ENCODE assay signal across 12 mouse cellular contexts in the genomic region with DNA sequence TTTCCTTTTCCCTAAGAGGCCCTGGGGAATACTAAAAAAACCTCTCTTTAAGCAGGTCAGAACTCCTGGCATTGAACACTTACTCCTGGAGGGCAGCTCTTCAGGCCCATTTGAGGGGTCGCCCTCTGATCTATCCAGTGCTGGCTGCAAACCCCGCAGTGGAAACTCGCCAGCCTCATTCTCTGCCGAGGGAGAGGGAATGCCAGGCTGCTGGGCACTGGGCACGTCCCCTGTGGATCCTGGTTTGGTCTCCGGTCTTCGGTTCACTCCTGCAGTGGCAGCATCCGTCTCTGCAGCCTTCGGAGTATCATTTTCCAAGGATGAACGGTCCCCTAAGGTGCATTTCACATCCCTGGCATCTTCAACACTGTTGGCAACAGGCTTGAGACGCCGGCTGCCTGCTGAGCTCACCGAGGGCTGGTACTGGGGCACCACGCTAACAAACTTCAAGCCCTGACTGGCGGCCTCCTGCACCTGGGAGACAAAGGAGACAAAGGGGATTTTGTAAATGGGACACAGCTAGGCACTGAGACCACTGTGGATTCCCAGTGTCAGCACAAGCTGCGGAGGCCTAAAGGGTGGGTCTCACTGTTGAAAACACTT.
DNase-seq lines count a peak whose midpoint lies in the region; ATAC-seq lines count a peak whose summit lies in the region.
"Had no signal": no experiment of that assay in that cellular context is flagged by ENCODE, and none has a peak within 500 bp of the region (broad histone marks: within the 10 kb centered on the region; RNA-seq: fewer than 3 reads in every experiment).

No protein-coding gene starts in this region.

- no peaks in the 10 kb centered on the region for H3K9me3 ChIP-seq in midbrain, embryonic 10.5 days (replicated peaks)
- no peaks in the 10 kb centered on the region for H3K9me3 ChIP-seq in midbrain, embryonic 13.5 days
- H3K9me3 ChIP-seq in neural tube, embryonic 14.5 days (ENCODE audit: control insufficient read depth, low read length): no peaks in the 10 kb centered on the region
- H3K9me3 ChIP-seq: embryonic facial prominence, embryonic 15.5 days; limb, embryonic 13.5 days; lung, embryonic 15.5 days had no signal

- peak overlapping the region; percentile 59 for H3K27ac ChIP-seq in midbrain, embryonic 10.5 days (replicated peaks)
- H3K27ac ChIP-seq in midbrain, embryonic 13.5 days: no peak overlapping the region
- no peak overlapping the region; the same call in 1 of the 2 replicates for H3K27ac ChIP-seq in neural tube, embryonic 14.5 days (ENCODE audit: low read depth, low read length)
- H3K27ac ChIP-seq: limb, embryonic 13.5 days; lung, embryonic 15.5 days had no signal

- H3K27me3 ChIP-seq in midbrain, embryonic 10.5 days (ENCODE audit: low read depth, poor library complexity, severe bottlenecking): no peaks in the 10 kb centered on the region
- H3K27me3 ChIP-seq in midbrain, embryonic 13.5 days: no peaks in the 10 kb centered on the region
- no peaks in the 10 kb centered on the region for H3K27me3 ChIP-seq in neural tube, embryonic 14.5 days (ENCODE audit: control insufficient read depth, insufficient read depth, low read length)
- H3K27me3 ChIP-seq: embryonic facial prominence, embryonic 15.5 days; limb, embryonic 13.5 days; lung, embryonic 15.5 days had no signal

- peaks cover 7% of the 10 kb centered on the region for H3K4me1 ChIP-seq in midbrain, embryonic 10.5 days
- H3K4me1 ChIP-seq in midbrain, embryonic 13.5 days (replicated peaks): peaks cover 9% of the 10 kb centered on the region
- H3K4me1 ChIP-seq in neural tube, embryonic 14.5 days (ENCODE audit: control insufficient read depth, insufficient read depth, low read length): peaks cover 3% of the 10 kb centered on the region; the same call in 1 of the 2 replicates
- H3K4me1 ChIP-seq: lung, embryonic 15.5 days had no signal

- no peak overlapping the region for H3K9ac ChIP-seq in midbrain, embryonic 13.5 days (replicated peaks)
- no peak overlapping the region for H3K9ac ChIP-seq in neural tube, embryonic 14.5 days (replicated peaks; ENCODE audit: low read depth, low read length)
- H3K9ac ChIP-seq: embryonic facial prominence, embryonic 15.5 days; limb, embryonic 13.5 days; lung, embryonic 15.5 days had no signal

- ATAC-seq in midbrain, embryonic 13.5 days: no peak
- peak; percentile 50; the same call in 1 of the 2 replicates for ATAC-seq in neural tube, embryonic 14.5 days (ENCODE audit: low read depth)
- ATAC-seq in inflammation-experienced regulatory T-cells, adult 6 months: no peak
- ATAC-seq: activated CD4-positive, CD25-positive, alpha-beta regulatory T cell, adult 4 months; intestine, postnatal 0 days had no signal

- no peak for DNase-seq in midbrain, embryonic 10.5 days (ENCODE audit: low spot score)
- peak; percentile 45 to 62 for DNase-seq in cerebellum, postnatal 25 days
- DNase-seq in gastrocnemius, postnatal 25 days: peak; percentile 41
- DNase-seq in urinary bladder, adult 18-20 months (ENCODE audit: low spot score in 2 of 2): no peak

- H3K36me3 ChIP-seq in midbrain, embryonic 10.5 days: no peaks in the 10 kb centered on the region
- H3K36me3 ChIP-seq in midbrain, embryonic 13.5 days: no peaks in the 10 kb centered on the region
- H3K36me3 ChIP-seq in neural tube, embryonic 14.5 days (ENCODE audit: control insufficient read depth, insufficient read depth, low read length): no peaks in the 10 kb centered on the region
- H3K36me3 ChIP-seq: embryonic facial prominence, embryonic 15.5 days; limb, embryonic 13.5 days; lung, embryonic 15.5 days had no signal

- H3K4me2 ChIP-seq in midbrain, embryonic 13.5 days (replicated peaks): no peak overlapping the region
- H3K4me2 ChIP-seq in neural tube, embryonic 14.5 days (ENCODE audit: low read depth, low read length): no peak overlapping the region
- H3K4me2 ChIP-seq: embryonic facial prominence, embryonic 15.5 days; limb, embryonic 13.5 days; lung, embryonic 15.5 days had no signal

- WGBS in midbrain, embryonic 10.5 days: 55% methylated on average over 16 of the region's 16 CpGs
- WGBS in midbrain, embryonic 13.5 days: 47% methylated on average over 16 of the region's 16 CpGs
- WGBS in neural tube, embryonic 14.5 days: 39% methylated on average over 16 of the region's 16 CpGs

- no peak overlapping the region for H3K4me3 ChIP-seq in midbrain, embryonic 10.5 days
- no peak overlapping the region for H3K4me3 ChIP-seq in midbrain, embryonic 13.5 days (replicated peaks)
- no peak overlapping the region for H3K4me3 ChIP-seq in neural tube, embryonic 14.5 days (ENCODE audit: low read depth, low read length)
- H3K4me3 ChIP-seq: embryonic facial prominence, embryonic 15.5 days; limb, embryonic 13.5 days; lung, embryonic 15.5 days had no signal

Comparison
In these comparisons a context has a peak if more than half of its experiments do, and no peak if none do; other contexts are left out.
1. DNase-seq: peak in cerebellum, postnatal 25 days (2 of 2) and gastrocnemius, postnatal 25 days (single experiment); none in midbrain, embryonic 10.5 days (single experiment) and urinary bladder, adult 18-20 months (0 of 2).